Mouse (Mus musculus): ENCODE measurements around the gene Pgrmc2.

DNA sequence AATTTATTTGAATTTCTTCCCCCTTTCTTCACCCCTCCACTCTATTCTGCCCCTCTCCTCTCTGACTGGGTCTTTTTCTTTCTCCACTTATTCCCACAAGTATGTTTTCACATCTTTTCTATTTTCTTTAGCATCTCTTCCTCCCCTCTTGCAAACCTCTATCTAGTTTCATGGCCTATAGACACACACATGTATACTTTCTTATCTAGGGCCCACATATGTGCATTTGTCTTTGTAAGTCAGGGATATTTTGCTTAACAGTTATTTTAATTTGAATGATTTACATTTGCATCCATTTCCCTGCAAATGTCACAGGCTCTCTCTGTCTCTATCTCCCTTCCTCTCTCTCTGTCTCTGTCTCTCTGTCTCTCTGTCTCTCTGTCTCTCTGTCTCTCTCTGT is 34.6 kb upstream of the Pgrmc2 start:
- TF ChIP-seq POLR2A (IDR thresholded peaks at IDR 0.05; ENCODE audit: control insufficient read depth, extremely low read depth, insufficient read depth, low read length, poor library complexity), result no peak
- no peak for TF ChIP-seq CTCF (IDR thresholded peaks at IDR 0.05; ENCODE audit: borderline replicate concordance, control insufficient read depth, extremely low read depth, insufficient read depth, low read length, poor library complexity)

Measured in thymus, adult 2 months (tissue).